Mouse (Mus musculus) liver, postnatal 0 days (tissue): ENCODE data around the gene H2-K1.

Experiments used
- CTCF ChIP-seq: sonication (generic); IDR thresholded peaks from 2 replicates; pipeline ENCODE4 v1.5.1; 2016; ENCODE audit warnings: antibody characterized with exemption, low read depth
- EP300 ChIP-seq: IDR thresholded peaks from 2 replicates; pipeline ENCODE4 v1.6.1; 2016; ENCODE audit warnings: antibody characterized with exemption, low read depth, mild to moderate bottlenecking

DNA sequence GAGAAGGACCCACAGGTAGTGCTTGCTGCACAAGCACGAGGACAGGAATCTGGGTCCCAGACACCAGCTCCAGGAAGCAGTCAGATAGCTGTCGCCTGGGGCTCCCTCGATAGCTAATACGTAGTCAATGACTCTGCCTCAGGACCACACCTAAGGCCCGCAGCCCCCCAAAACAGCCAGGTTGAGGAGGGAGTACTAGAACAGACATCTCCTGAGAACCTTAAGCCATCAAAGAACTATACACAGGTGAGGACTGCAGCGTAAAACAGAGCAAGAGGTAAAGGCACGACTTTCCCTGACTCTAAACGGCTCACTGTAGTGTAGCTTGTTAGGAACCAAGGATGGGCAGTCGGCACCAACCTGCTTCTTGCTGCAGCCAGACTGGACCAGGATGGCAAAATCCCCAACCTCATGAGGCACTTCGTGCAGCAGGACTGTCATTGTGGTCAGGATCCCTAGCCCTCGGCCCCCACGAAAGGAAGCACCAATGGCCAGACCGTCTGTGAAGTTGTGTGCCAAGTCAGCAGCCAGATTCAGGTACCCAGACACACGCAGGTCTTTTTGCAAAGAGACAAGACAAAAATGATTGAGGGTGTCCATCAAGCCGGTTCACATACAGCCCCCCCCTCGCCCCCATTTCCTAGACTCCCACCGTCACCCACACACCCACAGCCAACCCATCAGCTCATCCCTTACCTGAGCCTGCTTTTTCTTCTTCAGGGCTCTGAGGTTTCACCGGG, 29.2 kb upstream of the H2-K1 start:
- no peak for TF ChIP-seq CTCF
- no peak for TF ChIP-seq EP300
